Mouse (Mus musculus): ENCODE results near the gene Gm35549. TPM values are rescaled to one million over a fixed set of nuclear protein-coding genes. Genes with fewer than 3 reads are reported as not detected.
A peak's percentile ranks its signal among the peaks of the same experiment; 100 is the strongest.

Gene Gm35549
- polyA plus RNA-seq, 1 experiment, result not detected

GRCm38 (mm10) chr9:122805845-122806341, 37.9 kb downstream of the Gm35549 start:
- 13% methylated on average over 10 of the region's 10 CpGs for WGBS
- no peak for DNase-seq
- peak overlapping the region; percentile 77 for H3K4me3 ChIP-seq (replicated peaks; ENCODE audit: extremely low read depth, low read depth, low read length)
- H3K4me1 ChIP-seq (ENCODE audit: control insufficient read depth, insufficient read depth, low read length), result 0 out of 2 replicates have a peak, but pooled peaks cover 5% of the 10 kb centered on the region
- TF ChIP-seq CTCF (IDR thresholded peaks at IDR 0.05; ENCODE audit: insufficient read depth, low read length) (no peak), POLR2A (IDR thresholded peaks at IDR 0.05; ENCODE audit: borderline replicate concordance, extremely low read depth, low read depth, low read length) (no peak)

- H3K4me1 ChIP-seq (ENCODE audit: control insufficient read depth, insufficient read depth, low read length), result 0 out of 2 replicates have a peak, but pooled peaks cover 5% of the 10 kb centered on the region
- TF ChIP-seq CTCF (IDR thresholded peaks at IDR 0.05; ENCODE audit: insufficient read depth, low read length) (no peak), POLR2A (IDR thresholded peaks at IDR 0.05; ENCODE audit: borderline replicate concordance, extremely low read depth, low read depth, low read length) (peak; percentile 68; the same call in 1 of the 2 replicates)
- peak; percentile 91 for DNase-seq
- H3K4me3 ChIP-seq (replicated peaks; ENCODE audit: extremely low read depth, low read depth, low read length), result peak within 1 kb of the TSS; percentile 77
- 6% methylated on average over 42 of the region's 42 CpGs for WGBS
Observed at GRCm38 (mm10) chr9:122805053-122805844, 38.6 kb downstream of the Gm35549 start, which contains the start of gene Tcaim. Gene Tcaim, plus strand, starts transcription at chr9:122805539.

- 82% methylated on average over 1 of the region's 1 CpGs for WGBS
- DNase-seq, result no peak
- Histone ChIP-seq H3K4me3 (replicated peaks; ENCODE audit: extremely low read depth, low read depth, low read length) (no peak overlapping the region), H3K4me1 (ENCODE audit: control insufficient read depth, insufficient read depth, low read length) (no peaks in the 10 kb centered on the region)
- TF ChIP-seq CTCF (IDR thresholded peaks at IDR 0.05; ENCODE audit: insufficient read depth, low read length), result no peak
- TF ChIP-seq POLR2A (IDR thresholded peaks at IDR 0.05; ENCODE audit: borderline replicate concordance, extremely low read depth, low read depth, low read length), result no peak
Observed at GRCm38 (mm10) chr9:122786534-122786933, 57.3 kb downstream of the Gm35549 start.

- TF ChIP-seq POLR2A (IDR thresholded peaks at IDR 0.05; ENCODE audit: borderline replicate concordance, extremely low read depth, low read depth, low read length) (no peak), CTCF (IDR thresholded peaks at IDR 0.05; ENCODE audit: insufficient read depth, low read length) (no peak)
- WGBS, result 49% methylated on average over 5 of the region's 5 CpGs
- Histone ChIP-seq H3K4me1 (ENCODE audit: control insufficient read depth, insufficient read depth, low read length) (no peaks in the 10 kb centered on the region), H3K4me3 (replicated peaks; ENCODE audit: extremely low read depth, low read depth, low read length) (no peak overlapping the region)
- DNase-seq, result no peak
Observed at GRCm38 (mm10) chr9:122785231-122785630, 58.6 kb downstream of the Gm35549 start.

Other genes with a start within 250 kb of the Gm35549 start
- 0.02 TPM in 1 of 2 replicates, not detected in the other for gene Topaz1, start 96.7 kb downstream of the Gm35549 start, polyA plus RNA-seq (2012; rRNA removed)
- gene Tcaim, start 38.5 kb downstream of the Gm35549 start, polyA plus RNA-seq (2012; rRNA removed), result 2.8 and 3.9 TPM in 2 replicates
- gene Zfp445, start 22.0 kb upstream of the Gm35549 start, polyA plus RNA-seq (2012; rRNA removed), result 23.1 and 36.9 TPM in 2 replicates
- 2.3 and 4.0 TPM in 2 replicates for gene Zkscan7, start 41.6 kb upstream of the Gm35549 start, polyA plus RNA-seq (2012; rRNA removed)
- 1.1 and 1.7 TPM in 2 replicates for gene Zfp105, start 79.0 kb upstream of the Gm35549 start, polyA plus RNA-seq (2012; rRNA removed)
- 1.3 and 2.4 TPM in 2 replicates for gene 1110059G10Rik, start 107.0 kb upstream of the Gm35549 start, polyA plus RNA-seq (2012; rRNA removed)
- gene Kif15, start 107.0 kb upstream of the Gm35549 start, polyA plus RNA-seq (2012; rRNA removed), result 0.81 and 0.92 TPM in 2 replicates
- gene Tmem42, start 177.3 kb upstream of the Gm35549 start, polyA plus RNA-seq (2012; rRNA removed), result 28.4 and 30.1 TPM in 2 replicates
- 0.24 and 0.28 TPM in 2 replicates for gene Tgm4, start 190.7 kb upstream of the Gm35549 start, polyA plus RNA-seq (2012; rRNA removed)